15 mouse cellular contexts compared by ENCODE assay signal in genomic region chr10:120183342-120183741, GRCm38 (mm10).
"Had no signal": no experiment of that assay in that cellular context is flagged by ENCODE, and none has a peak within 500 bp of the region (broad histone marks: within the 10 kb centered on the region; RNA-seq: fewer than 3 reads in every experiment).

No protein-coding gene starts in this region.

- H3K27ac ChIP-seq: kidney, postnatal 0 days; layer of hippocampus, adult 2 months; limb, embryonic 13.5 days; liver, embryonic 14.5 days; midbrain, embryonic 12.5 days; neural tube, embryonic 15.5 days; stomach, postnatal 0 days had no signal

- H3K4me1 ChIP-seq: limb, embryonic 13.5 days; midbrain, embryonic 12.5 days; neural tube, embryonic 15.5 days had no signal

- H3K4me3 ChIP-seq: layer of hippocampus, adult 2 months; limb, embryonic 13.5 days; midbrain, embryonic 12.5 days; myocyte; neural tube, embryonic 15.5 days had no signal

- H3K4me2 ChIP-seq: limb, embryonic 13.5 days; midbrain, embryonic 12.5 days; neural tube, embryonic 15.5 days had no signal

- H3K9me3 ChIP-seq: midbrain, embryonic 12.5 days; neural tube, embryonic 15.5 days had no signal

- DNase-seq: left cerebral cortex, postnatal 4 days; lung, adult 2 months; right cerebral cortex, adult 18-20 months; right cerebral cortex, postnatal 4 days; thymus, postnatal 4 days had no signal

- H3K36me3 ChIP-seq: limb, embryonic 13.5 days; midbrain, embryonic 12.5 days; neural tube, embryonic 15.5 days had no signal

- ATAC-seq: intestine, postnatal 0 days; lung, postnatal 0 days had no signal

- H3K27me3 ChIP-seq: limb, embryonic 13.5 days; midbrain, embryonic 12.5 days; neural tube, embryonic 15.5 days had no signal

- H3K9ac ChIP-seq: limb, embryonic 13.5 days; liver, embryonic 14.5 days; midbrain, embryonic 12.5 days; neural tube, embryonic 15.5 days had no signal
